In the genomic region with DNA sequence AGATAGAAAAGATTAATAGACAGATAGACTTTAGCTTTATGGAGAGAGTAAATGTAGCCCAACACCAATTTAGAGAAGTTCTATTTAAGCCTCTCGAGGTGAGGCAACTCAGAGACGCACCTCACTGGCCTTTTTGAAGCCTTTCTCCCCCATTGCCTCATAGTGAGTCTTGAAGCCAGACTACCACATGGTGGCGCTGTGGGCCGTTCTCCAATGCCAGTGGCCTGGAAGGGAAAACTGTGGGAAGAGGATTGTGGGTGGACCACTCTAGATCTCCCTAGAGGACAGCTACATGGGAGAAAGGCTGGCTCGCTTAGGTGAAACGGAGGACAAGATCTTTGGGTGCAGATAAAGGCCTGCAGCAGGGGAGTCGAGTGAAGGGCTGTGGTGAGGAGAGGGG, we compare ENCODE assay signal across 8 mouse cellular contexts.
DNase-seq lines count a peak whose midpoint lies in the region; ATAC-seq and TF ChIP-seq lines count a peak whose summit lies in the region.

No protein-coding gene starts in this region.

- TF ChIP-seq CTCF in heart, postnatal 0 days (IDR thresholded peaks at IDR 0.05; ENCODE audit: low read depth), result peak; percentile 85

- no peak overlapping the region for H3K27ac ChIP-seq in heart, postnatal 0 days (ENCODE audit: low read depth)
- H3K27ac ChIP-seq in heart, embryonic 10.5 days, result no peak overlapping the region

- DNase-seq in heart, postnatal 0 days (ENCODE audit: low spot score), result peak; percentile 27
- DNase-seq in heart, embryonic 10.5 days (ENCODE audit: low spot score), result no peak
- peak; percentile 83 for DNase-seq in MN1 (ENCODE audit: low spot score)
- DNase-seq in cerebellum, adult 9-10 months, result peak; percentile 21
- peak; percentile 73 to 85 for DNase-seq in frontal cortex, postnatal 36 days (ENCODE audit: low spot score in 2 of 2)
- DNase-seq in left cerebral cortex, adult 8-10 months (ENCODE audit: low spot score in 2 of 2), result peak; percentile 35 to 80
- DNase-seq in naive thymus-derived CD4-positive, alpha-beta T cell, adult 2 months (ENCODE audit: low read depth), result peak; percentile 42
- peak; percentile 42 for DNase-seq in thymus, postnatal 25 days

- H3K27me3 ChIP-seq in heart, postnatal 0 days (ENCODE audit: control insufficient read depth, insufficient read depth, low read length), result no peaks in the 10 kb centered on the region
- H3K27me3 ChIP-seq in heart, embryonic 10.5 days (ENCODE audit: insufficient read depth, poor library complexity, severe bottlenecking), result peaks cover 15% of the 10 kb centered on the region

- 26% methylated on average over 7 of the region's 7 CpGs for WGBS in heart, postnatal 0 days
- WGBS in heart, embryonic 10.5 days, result 35% methylated on average over 7 of the region's 7 CpGs

- no peak for TF ChIP-seq EP300 in heart, postnatal 0 days (IDR thresholded peaks at IDR 0.05; ENCODE audit: low read depth)

- no peak overlapping the region for H3K4me2 ChIP-seq in heart, postnatal 0 days (ENCODE audit: low read depth, low read length)

- no peaks in the 10 kb centered on the region for H3K4me1 ChIP-seq in heart, postnatal 0 days (ENCODE audit: control insufficient read depth, insufficient read depth)
- peaks cover 17% of the 10 kb centered on the region for H3K4me1 ChIP-seq in heart, embryonic 10.5 days

- no peak for ATAC-seq in heart, postnatal 0 days (ENCODE audit: insufficient read depth, low read depth)

- no peaks in the 10 kb centered on the region for H3K9me3 ChIP-seq in heart, postnatal 0 days (replicated peaks; ENCODE audit: control insufficient read depth, low read length)
- no peaks in the 10 kb centered on the region for H3K9me3 ChIP-seq in heart, embryonic 10.5 days

- no peak overlapping the region for H3K4me3 ChIP-seq in heart, postnatal 0 days (ENCODE audit: low read depth, low read length)
- H3K4me3 ChIP-seq in heart, embryonic 10.5 days, result no peak overlapping the region

- H3K9ac ChIP-seq in heart, postnatal 0 days (replicated peaks; ENCODE audit: low read depth, low read length), result no peak overlapping the region

- no peaks in the 10 kb centered on the region for H3K36me3 ChIP-seq in heart, postnatal 0 days (replicated peaks; ENCODE audit: control insufficient read depth, insufficient read depth, low read length)
- no peaks in the 10 kb centered on the region for H3K36me3 ChIP-seq in heart, embryonic 10.5 days
